Comparison of ENCODE assay signal across 13 mouse cellular contexts in genomic region chr6:34720447-34720846, GRCm38 (mm10). TPM values are rescaled to one million over a fixed set of nuclear protein-coding genes. Genes with fewer than 3 reads are reported as not detected.
A peak's percentile ranks its signal among the peaks of the same experiment; 100 is the strongest.
DNase-seq lines count a peak whose midpoint lies in the region; ATAC-seq and TF ChIP-seq lines count a peak whose summit lies in the region.
"Had no signal": no experiment of that assay in that cellular context is flagged by ENCODE, and none has a peak within 500 bp of the region (broad histone marks: within the 10 kb centered on the region; RNA-seq: fewer than 3 reads in every experiment).

No protein-coding gene starts in this region.

- H3K27ac ChIP-seq in gastrocnemius, adult 2 months, result peak overlapping the region; percentile 53
- H3K27ac ChIP-seq in heart, embryonic 11.5 days (ENCODE audit: low read depth, low read length), result no peak overlapping the region
- H3K27ac ChIP-seq in lung, postnatal 0 days (ENCODE audit: low read length), result no peak overlapping the region
- H3K27ac ChIP-seq: liver, embryonic 12.5 days; midbrain, embryonic 12.5 days had no signal

- no peaks in the 10 kb centered on the region for H3K27me3 ChIP-seq in heart, embryonic 11.5 days (ENCODE audit: control insufficient read depth, insufficient read depth, low read length)
- no peaks in the 10 kb centered on the region for H3K27me3 ChIP-seq in lung, postnatal 0 days (replicated peaks; ENCODE audit: insufficient read depth, low read length)
- H3K27me3 ChIP-seq: liver, embryonic 12.5 days; midbrain, embryonic 12.5 days had no signal

- H3K9me3 ChIP-seq in heart, embryonic 11.5 days (replicated peaks; ENCODE audit: control insufficient read depth, low read length), result no peaks in the 10 kb centered on the region; the same call in 1 of the 2 replicates
- no peaks in the 10 kb centered on the region for H3K9me3 ChIP-seq in lung, postnatal 0 days (ENCODE audit: low read length)
- H3K9me3 ChIP-seq: liver, embryonic 12.5 days; midbrain, embryonic 12.5 days had no signal

- H3K9ac ChIP-seq in heart, embryonic 11.5 days (ENCODE audit: low read depth, low read length), result 0 out of 2 replicates have a peak overlapping the region, but pooled peaks have one; percentile 22
- no peak overlapping the region for H3K9ac ChIP-seq in lung, postnatal 0 days (replicated peaks; ENCODE audit: low read depth)
- H3K9ac ChIP-seq: liver, embryonic 12.5 days; midbrain, embryonic 12.5 days had no signal

- H3K36me3 ChIP-seq in heart, embryonic 11.5 days (ENCODE audit: control insufficient read depth, insufficient read depth, low read length), result peaks cover 2% of the 10 kb centered on the region; the same call in 1 of the 2 replicates
- H3K36me3 ChIP-seq in lung, postnatal 0 days (ENCODE audit: insufficient read depth, low read length), result no peaks in the 10 kb centered on the region
- H3K36me3 ChIP-seq: midbrain, embryonic 12.5 days had no signal

- DNase-seq in gastrocnemius, adult 2 months, result no peak
- DNase-seq in gastrocnemius, adult 8-10 months (ENCODE audit: low spot score in 2 of 2), result no peak
- DNase-seq in Muller cell, postnatal 12 days (ENCODE audit: inconsistent ontology term), result peak; percentile 54
- peak; percentile 76 for DNase-seq in lung, postnatal 0 days (ENCODE audit: low spot score)
- DNase-seq in thymus, postnatal 25 days, result no peak
- no peak for DNase-seq in urinary bladder, postnatal 10 days (ENCODE audit: low spot score)
- no peak for DNase-seq in right cerebral cortex, postnatal 36 days (ENCODE audit: low spot score in 2 of 2)
- DNase-seq: layer of hippocampus, postnatal 36 days; retina, postnatal 1 day had no signal

- ATAC-seq in heart, embryonic 11.5 days (replicated peaks; ENCODE audit: insufficient number of reproducible peaks, low FRiP score, low TSS enrichment), result no peak
- peak; percentile 37 for ATAC-seq in lung, postnatal 0 days
- ATAC-seq: liver, embryonic 12.5 days had no signal

- TF ChIP-seq EP300 in lung, postnatal 0 days (IDR thresholded peaks at IDR 0.05), result 0 out of 2 replicates have a peak, but pooled peaks have one; percentile 11

- 59% methylated on average over 4 of the region's 4 CpGs for WGBS in heart, embryonic 11.5 days (ENCODE audit: insufficient replicate concordance)
- 49% methylated on average over 4 of the region's 4 CpGs for WGBS in lung, postnatal 0 days

- no peak overlapping the region for H3K4me2 ChIP-seq in heart, embryonic 11.5 days
- H3K4me2 ChIP-seq in lung, postnatal 0 days (replicated peaks; ENCODE audit: low read depth, low read length), result no peak overlapping the region
- H3K4me2 ChIP-seq: liver, embryonic 12.5 days; midbrain, embryonic 12.5 days had no signal

- H3K4me3 ChIP-seq in gastrocnemius, adult 2 months, result no peak overlapping the region
- no peak overlapping the region for H3K4me3 ChIP-seq in heart, embryonic 11.5 days (ENCODE audit: low read depth, low read length)
- no peak overlapping the region for H3K4me3 ChIP-seq in lung, postnatal 0 days (ENCODE audit: low read depth, low read length)
- H3K4me3 ChIP-seq: liver, embryonic 12.5 days; midbrain, embryonic 12.5 days had no signal

- no peak for TF ChIP-seq CTCF in gastrocnemius, adult 2 months (IDR thresholded peaks at IDR 0.05)
- no peak for TF ChIP-seq CTCF in lung, postnatal 0 days (IDR thresholded peaks at IDR 0.05)

- H3K4me1 ChIP-seq in heart, embryonic 11.5 days (ENCODE audit: control insufficient read depth, insufficient read depth, low read length), result peaks cover 64% of the 10 kb centered on the region
- peaks cover 33% of the 10 kb centered on the region; the same call in 1 of the 2 replicates for H3K4me1 ChIP-seq in lung, postnatal 0 days (ENCODE audit: insufficient read depth, low read depth, low read length)

- intact Hi-C loops in gastrocnemius, adult 2 months (cut with DNase I), result no loop called here

RNA-seq across cellular contexts. Expression of gene Agbl3, which starts 59.8 kb away (rescaled TPM):
- 1 to 10 TPM; 1.5 to 2.2 TPM for total RNA-seq in gastrocnemius, adult 2 months (2021)
- total RNA-seq in gastrocnemius, adult 8-10 months (2022), result 1 to 10 TPM; 1.0 to 2.1 (median 1.7) TPM
- 4.0 and 4.7 TPM in 2 replicates for polyA plus RNA-seq in heart, embryonic 11.5 days (2014; fragmentation: Nextera tagmentation; extraction: Ambion mirVana)
- 13.2 and 16.0 TPM in 2 replicates for polyA plus RNA-seq in lung, postnatal 0 days (2015; fragmentation: Nextera tagmentation; extraction: Ambion mirVana)
- total RNA-seq: MEL had no signal

Comparison
In these comparisons a context has a peak if more than half of its experiments do, and no peak if none do; other contexts are left out.
1. DNase-seq: peak in Muller cell, postnatal 12 days (single experiment) and lung, postnatal 0 days (single experiment); none in gastrocnemius, adult 2 months (single experiment), gastrocnemius, adult 8-10 months (0 of 2), thymus, postnatal 25 days (single experiment), urinary bladder, postnatal 10 days (single experiment) and right cerebral cortex, postnatal 36 days (0 of 2).